Mouse (Mus musculus) lung, adult 10 weeks (tissue): ENCODE measurements around the gene Trim65. TPM values are rescaled to one million over a fixed set of nuclear protein-coding genes. Genes with fewer than 3 reads are reported as not detected.

Experiments used
- polyA plus RNA-seq: library from polyadenylated mRNA; stranded (reverse); fragments of 350-450 nt; fragmentation: Illumina TruSeq; extraction: RNeasy Lipid Tissue Mini Kit (QIAGEN cat#74804); gene quantifications from one replicate; pipeline ENCODE4 v1.2.3, GENCODE M21; 2014; ENCODE audit warnings: low read depth, low replicate concordance; ENCODE audit not compliant: insufficient read depth

Trim65 gene
- 6.5 TPM for polyA plus RNA-seq

DNA sequence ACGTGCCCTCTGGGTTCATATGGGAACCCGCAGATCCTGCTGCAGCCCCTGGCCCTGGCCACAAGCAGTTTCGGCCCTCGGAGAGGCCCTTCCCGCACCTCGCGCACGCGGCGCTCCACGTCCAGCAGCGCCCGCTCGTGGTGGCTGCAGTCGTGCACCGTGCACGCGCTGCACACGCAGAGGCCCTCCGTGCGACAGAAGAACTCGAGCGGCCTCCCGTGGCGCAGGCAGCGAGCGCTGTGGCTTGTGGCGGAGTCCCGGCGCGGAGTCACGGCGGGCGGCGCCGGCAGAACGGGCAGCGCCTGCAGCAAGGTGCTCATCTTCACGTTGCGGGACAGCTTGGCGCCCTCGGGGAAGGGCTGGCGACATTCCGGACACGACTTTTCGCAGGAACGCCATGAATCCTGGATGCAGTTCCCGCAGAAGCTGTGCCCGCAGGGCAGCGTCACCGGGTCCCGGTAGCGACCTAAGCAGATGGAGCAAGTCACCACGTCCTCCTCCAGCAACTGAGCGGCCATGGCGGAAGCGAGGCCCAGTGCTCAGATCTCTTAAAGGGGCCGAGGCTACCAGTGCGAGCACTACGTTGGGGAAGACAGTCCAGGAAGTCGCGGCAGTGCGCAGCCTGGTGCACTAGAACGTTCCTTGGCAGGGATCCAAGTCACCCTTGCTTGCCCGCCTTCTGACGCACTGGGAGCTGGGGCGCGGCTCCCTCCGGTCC lies at the start of gene Trim65:
Gene Trim65 (minus strand): TSS at position 641 of the 718 bp plus-strand sequence.

DNA sequence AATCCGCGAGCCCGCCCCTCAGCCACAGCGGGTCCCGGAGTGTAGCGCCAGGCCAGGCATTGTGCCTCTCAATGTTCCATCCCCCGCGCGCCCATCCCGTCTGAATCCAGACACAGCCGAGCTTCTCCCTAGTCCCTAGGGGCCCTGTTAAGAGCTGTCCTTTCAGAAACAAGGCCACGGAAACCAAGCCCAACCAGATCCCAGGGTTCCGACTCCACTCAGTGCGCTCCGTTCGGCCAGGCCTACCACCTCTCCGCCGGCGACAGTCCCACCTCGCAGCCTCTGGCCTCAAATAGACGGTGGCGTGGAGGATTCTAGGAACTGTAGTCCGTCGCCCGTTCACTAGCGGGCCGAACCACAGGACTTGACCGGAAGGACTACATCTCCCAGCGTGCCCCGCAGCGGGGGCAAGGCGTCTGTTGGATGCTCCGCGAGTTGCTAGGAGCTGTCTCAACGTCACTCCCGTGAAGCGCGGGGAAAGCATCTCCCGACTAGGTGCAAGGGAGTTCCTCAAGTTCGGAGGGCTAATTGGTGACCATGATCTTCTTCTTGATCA lies 37.0 kb upstream of the Trim65 start, which contains the start of gene Fbf1:
Gene Fbf1 (minus strand): TSS at position 283 of the 556 bp plus-strand sequence.

DNA sequence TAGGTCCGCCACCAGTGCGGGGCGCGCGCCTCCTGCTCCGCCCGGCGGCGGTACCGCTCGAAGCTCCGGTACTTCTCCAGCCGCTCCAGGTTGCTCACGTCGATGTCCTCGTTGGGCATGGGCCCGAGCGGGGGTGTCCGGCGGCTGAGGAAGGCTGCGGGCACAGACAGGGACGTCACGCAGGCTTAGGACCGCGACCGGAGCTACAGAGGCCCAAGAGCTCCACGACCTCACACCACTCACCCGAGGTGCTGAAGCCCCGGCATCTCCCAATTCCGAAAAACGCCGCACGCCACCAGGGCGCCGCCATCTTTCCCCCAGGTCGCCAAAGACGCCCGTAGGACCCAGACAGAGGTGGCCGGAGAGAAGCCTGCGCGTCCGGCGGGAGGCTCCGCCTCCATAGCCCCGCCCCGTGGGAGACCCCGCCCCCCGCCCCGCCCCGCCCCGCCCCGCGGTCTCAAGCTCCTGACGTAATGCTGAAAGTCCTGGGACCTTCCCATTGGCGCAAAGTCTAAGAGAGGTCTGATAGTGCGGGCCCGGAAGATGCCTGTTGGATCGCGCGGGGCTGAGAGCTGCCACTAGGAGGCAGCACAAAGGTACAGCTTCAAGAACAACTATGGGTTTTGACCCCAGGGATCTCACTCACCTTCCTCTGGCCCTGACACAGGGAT lies 7.7 kb upstream of the Trim65 start, which contains the start of gene Mrpl38:
Gene Mrpl38 (minus strand): TSS at position 401 of the 671 bp plus-strand sequence.

DNA sequence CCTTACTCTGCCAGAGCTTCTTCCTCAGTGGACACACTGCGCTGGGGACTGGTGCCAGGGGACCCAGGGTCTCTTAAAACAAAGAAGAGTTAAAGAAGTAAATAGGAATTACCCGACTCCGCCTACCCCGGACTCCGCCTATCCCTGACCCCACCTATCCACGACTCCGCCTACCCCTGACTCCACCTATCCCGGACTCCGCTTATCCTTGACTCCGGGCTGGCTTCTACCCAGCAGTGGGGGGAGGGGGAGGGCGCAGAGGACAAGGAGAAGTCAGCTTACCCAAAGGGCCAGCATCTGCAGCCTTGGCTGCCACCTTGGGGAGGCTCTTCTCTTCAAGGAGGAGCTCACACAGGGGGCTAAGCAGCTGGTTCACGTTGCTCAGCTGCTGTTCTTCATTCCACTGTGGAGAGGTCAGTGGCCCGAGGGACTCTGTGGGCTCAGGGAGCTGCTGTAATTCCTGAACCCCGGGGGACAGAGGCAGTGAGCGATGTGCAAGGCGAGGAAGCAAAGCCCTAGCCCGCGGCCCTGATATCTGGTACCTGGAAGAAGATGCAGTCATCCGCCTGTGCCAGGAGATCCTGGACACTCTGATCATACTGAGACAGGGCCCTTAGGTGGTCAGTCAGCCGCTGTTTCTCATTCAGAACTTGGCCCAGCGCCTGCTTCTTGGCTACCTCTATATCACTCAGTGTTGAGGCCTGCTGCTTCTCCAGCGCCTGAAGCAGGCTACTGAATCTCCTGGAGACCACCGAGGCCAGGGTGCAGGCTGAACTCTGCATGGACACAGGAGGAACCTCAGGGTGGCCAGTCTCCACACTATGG lies 3.6 kb downstream of the Trim65 start, which contains the start of gene Trim47:
Gene Trim47 (minus strand): TSS at position 55 of the 825 bp plus-strand sequence.

DNA sequence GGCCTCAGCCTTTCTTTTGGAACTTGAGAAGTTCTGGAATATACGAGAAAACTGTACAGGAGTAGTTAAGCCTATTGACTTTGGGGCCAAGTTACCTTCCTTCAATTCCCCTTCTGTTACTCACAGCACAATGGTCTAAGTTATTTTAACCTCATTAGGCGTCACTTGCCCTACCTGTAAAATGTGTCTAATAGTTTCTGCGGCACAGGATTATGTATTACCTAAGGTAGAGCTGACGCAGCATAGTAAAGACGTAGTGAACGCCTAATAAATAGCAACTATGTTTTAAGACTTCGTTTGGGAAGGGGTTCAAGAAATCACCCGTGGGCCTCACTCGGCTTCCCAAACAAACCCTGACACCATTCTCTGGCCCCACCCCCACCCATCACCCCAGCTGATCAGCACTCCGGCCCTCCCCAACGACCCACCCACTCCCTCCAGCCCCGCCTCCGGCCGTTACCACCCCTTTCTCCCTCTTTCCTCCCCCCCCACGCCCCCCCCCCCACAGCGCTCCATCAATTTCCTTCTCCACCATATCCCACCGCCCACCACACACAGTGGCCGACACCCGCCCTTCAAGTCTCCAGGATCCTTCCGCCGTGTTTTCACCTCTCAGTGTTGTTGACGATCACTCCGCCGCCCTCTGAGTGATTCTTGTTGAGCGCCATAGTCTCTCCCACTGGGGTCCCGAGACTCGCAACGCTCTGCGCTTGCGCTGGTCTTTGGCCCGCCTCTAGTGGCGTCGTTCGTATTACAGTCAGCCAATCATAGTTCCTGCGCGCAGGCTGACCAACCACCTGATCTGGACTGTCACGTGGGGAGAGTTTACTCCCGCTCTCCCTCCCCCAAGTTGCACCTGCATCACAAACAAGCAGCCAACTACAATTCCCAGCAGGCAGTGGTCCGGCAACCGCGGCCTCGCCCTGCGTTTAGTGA lies 44.4 kb downstream of the Trim65 start, which contains the start of gene Wbp2:
Gene Wbp2 (minus strand): TSS at position 738 of the 936 bp plus-strand sequence.

DNA sequence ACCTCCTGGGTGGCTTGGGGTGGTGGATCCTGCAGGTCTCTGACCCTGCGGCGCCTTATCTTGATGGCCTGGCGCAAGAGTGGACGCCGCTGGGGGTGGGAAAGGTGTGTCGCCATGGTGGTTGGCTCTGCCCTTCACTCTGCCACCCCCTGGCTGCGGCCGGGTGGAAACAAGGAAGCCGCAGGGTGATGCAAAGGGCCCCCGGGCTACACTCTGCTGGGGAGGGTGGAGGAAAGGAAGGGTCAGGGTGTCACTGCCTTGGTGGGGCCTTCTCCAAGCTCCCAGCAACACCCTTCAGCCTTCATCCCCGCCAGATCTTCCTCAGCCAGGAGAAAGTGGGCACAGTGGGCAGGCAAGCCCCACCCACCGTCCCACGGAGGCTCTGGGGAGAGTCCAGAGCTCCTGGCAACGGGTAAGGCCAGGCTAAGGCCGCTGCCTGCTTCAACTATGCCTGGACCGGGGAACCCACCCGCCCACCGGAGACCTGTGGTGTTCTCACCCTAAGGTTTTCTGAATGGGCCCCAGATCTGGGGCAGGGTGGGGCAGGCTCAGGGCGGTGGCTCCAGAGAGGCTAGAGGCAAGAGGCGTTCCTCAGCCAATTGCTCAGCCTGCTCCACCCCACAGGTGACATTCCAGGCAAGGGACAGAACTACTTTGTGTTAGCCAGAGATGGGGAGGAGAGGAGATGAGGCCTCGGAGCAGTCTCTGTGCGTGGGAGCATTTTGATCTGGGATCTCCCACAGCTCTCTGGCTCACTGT lies 53.3 kb downstream of the Trim65 start, which contains the start of gene Unc13d:
Gene Unc13d (minus strand): TSS at position 516 of the 759 bp plus-strand sequence.

Other genes with a start within 250 kb of the Trim65 start
- 24.6 TPM for gene Smim5, start 231.2 kb downstream of the Trim65 start, polyA plus RNA-seq
- gene Smim6, start 219.1 kb downstream of the Trim65 start, polyA plus RNA-seq, result 56.4 TPM
- gene Sap30bp, start 197.8 kb downstream of the Trim65 start, polyA plus RNA-seq, result 14.9 TPM
- 8.3 TPM for gene Recql5, start 197.7 kb downstream of the Trim65 start, polyA plus RNA-seq
- gene Itgb4, start 156.4 kb downstream of the Trim65 start, polyA plus RNA-seq, result 2.0 TPM
- 37.1 TPM for gene Galk1, start 118.4 kb downstream of the Trim65 start, polyA plus RNA-seq
- 439 TPM for gene H3f3b, start 103.2 kb downstream of the Trim65 start, polyA plus RNA-seq
- gene Unk, start 100.8 kb downstream of the Trim65 start, polyA plus RNA-seq, result 10.2 TPM
- 22.3 TPM for gene Unc13d, start 53.2 kb downstream of the Trim65 start, polyA plus RNA-seq
- 101 TPM for gene Wbp2, start 44.1 kb downstream of the Trim65 start, polyA plus RNA-seq
- gene Trim47, start 3.9 kb downstream of the Trim65 start, polyA plus RNA-seq, result 16.8 TPM
- 30.3 TPM for gene Mrpl38, start 7.7 kb upstream of the Trim65 start, polyA plus RNA-seq
- 10.5 TPM for gene Fbf1, start 37.0 kb upstream of the Trim65 start, polyA plus RNA-seq
- 34.9 TPM for gene Ten1, start 67.7 kb upstream of the Trim65 start, polyA plus RNA-seq
- 35.2 TPM for gene Acox1, start 67.9 kb upstream of the Trim65 start, polyA plus RNA-seq
- gene Evpl, start 106.9 kb upstream of the Trim65 start, polyA plus RNA-seq, result 2.0 TPM
- gene Srp68, start 143.1 kb upstream of the Trim65 start, polyA plus RNA-seq, result 30.4 TPM
- gene Galr2, start 149.8 kb upstream of the Trim65 start, polyA plus RNA-seq, result not detected
- gene Exoc7, start 176.1 kb upstream of the Trim65 start, polyA plus RNA-seq, result 22.5 TPM
- 46.0 TPM for gene Foxj1, start 204.3 kb upstream of the Trim65 start, polyA plus RNA-seq